Mouse (Mus musculus) midbrain, postnatal 0 days (tissue): ENCODE data around the gene Bglap2. TPM values are rescaled to one million over a fixed set of nuclear protein-coding genes. Genes with fewer than 3 reads are reported as not detected.

ENCODE experiments used
- ATAC-seq: fragments of 200-750 bp; cut with Nextera tagmentation; 2 replicates; pipeline ENCODE4 v1.8.0; 2017; ENCODE audit warnings: moderate number of reproducible peaks, mild to moderate bottlenecking, moderate TSS enrichment, moderate library complexity; ENCODE audit not compliant: low FRiP score
- DNase-seq: peaks from one replicate; pipeline ENCODE4 v3.0.0-alpha.2; 2015; ENCODE audit warnings: low spot score
- H3K27ac ChIP-seq: fragments of 300-500 bp; sonication (generic); 2 replicates; pipeline ENCODE4 v1.5.1; 2014; ENCODE audit warnings: low read depth, mild to moderate bottlenecking, low read length, mixed read lengths
- H3K27me3 ChIP-seq: fragments of 300-500 bp; sonication (generic); 2 replicates; pipeline ENCODE4 v1.6.1; 2014; ENCODE audit warnings: low read length, control low read depth, mixed read lengths; ENCODE audit not compliant: insufficient read depth
- H3K36me3 ChIP-seq: fragments of 300-500 bp; sonication (generic); 2 replicates; pipeline ENCODE4 v1.6.1; 2014; ENCODE audit warnings: low read length, control low read depth, mixed read lengths; ENCODE audit not compliant: insufficient read depth
- H3K4me1 ChIP-seq: fragments of 300-500 bp; sonication (generic); 2 replicates; pipeline ENCODE4 v1.6.1; 2014; ENCODE audit warnings: mild to moderate bottlenecking, control low read depth, antibody characterized with exemption, low read length, mixed read lengths; ENCODE audit not compliant: insufficient read depth
- H3K4me2 ChIP-seq: fragments of 300-500 bp; sonication (generic); 2 replicates; pipeline ENCODE4 v1.6.1; 2014; ENCODE audit warnings: low read depth, mild to moderate bottlenecking, low read length, mixed read lengths; ENCODE audit not compliant: poor library complexity, severe bottlenecking
- H3K4me3 ChIP-seq: fragments of 300-500 bp; sonication (generic); 2 replicates; pipeline ENCODE4 v1.5.1; 2014; ENCODE audit warnings: low read depth, mild to moderate bottlenecking, low read length, moderate library complexity
- H3K9ac ChIP-seq: fragments of 300-500 bp; sonication (generic); replicated peaks from 2 replicates; pipeline ENCODE4 v1.6.1; 2014; ENCODE audit warnings: mild to moderate bottlenecking, low read length, moderate library complexity, mixed read lengths; ENCODE audit not compliant: poor library complexity, severe bottlenecking
- H3K9me3 ChIP-seq: fragments of 300-500 bp; sonication (generic); 2 replicates; pipeline ENCODE4 v1.6.1; 2016; ENCODE audit warnings: low read length, control low read depth
- CTCF ChIP-seq: IDR thresholded peaks from 2 replicates; pipeline ENCODE4 v1.5.1; 2016; ENCODE audit warnings: antibody characterized with exemption, mild to moderate bottlenecking
- WGBS: fragments of 180-500 bp; shearing (Covaris S2); extraction: QIAGEN DNeasy Blood & Tissue Kit; methylation state at CpG from one replicate; pipeline ENCODE4 v1.1.7; 2014; 5-methylcytosine and 5-hydroxymethylcytosine counted together
- polyA plus RNA-seq: library from polyadenylated mRNA; unstranded; fragments of >200 nt; fragmentation: Nextera tagmentation; extraction: Ambion mirVana; gene quantifications from 2 replicates; pipeline ENCODE4 v1.2.1, GENCODE M21; 2015
- total RNA-seq: library from RNA; depleted of rRNA; stranded (reverse); fragments of >200 nt; gene quantifications from 2 replicates; pipeline ENCODE4 v1.2.3, GENCODE M21; 2014

Bglap2 gene
- total and polyA plus RNA-seq, 2 experiments from 2014 or later, result 0.51 TPM; not detected in 1

- Histone ChIP-seq H3K4me2 (no peak overlapping the region), H3K36me3 (peaks cover 17% of the 10 kb centered on the region), H3K4me3 (no peak overlapping the region), H3K9ac (no peak overlapping the region), H3K27me3 (no peaks in the 10 kb centered on the region), H3K4me1 (no peaks in the 10 kb centered on the region), H3K9me3 (no peaks in the 10 kb centered on the region), H3K27ac (no peak overlapping the region)
- 47% methylated on average over 34 of the region's 34 CpGs for WGBS
- TF ChIP-seq CTCF, result no peak
- DNase-seq, result no peak
- no peak for ATAC-seq
These were observed 12.7 kb downstream of the Bglap2 start for GRCm38 (mm10) chr3:88365705-88366361.

- ATAC-seq, result peak; percentile 15; the same call in 1 of the 2 replicates
These were observed 14.2 kb downstream of the Bglap2 start, which contains the start of gene Paqr6 for GRCm38 (mm10) chr3:88364337-88364736. Paqr6 (plus strand) TSS chr3:88364584.

GRCm38 (mm10) chr3:88363700-88364099 is 14.8 kb downstream of the Bglap2 start:
- H3K27ac ChIP-seq, result peak overlapping the region; percentile 38; the same call in 1 of the 2 replicates

More at GRCm38 (mm10) chr3:88364337-88364736, 14.2 kb downstream of the Bglap2 start, which contains the start of gene Paqr6:
- Histone ChIP-seq H3K4me2 (no peak within 1 kb of the TSS), H3K27ac (peak within 1 kb of the TSS; percentile 38; the same call in 1 of the 2 replicates), H3K27me3 (no peaks in the 10 kb centered on the region), H3K9me3 (no peaks in the 10 kb centered on the region), H3K4me1 (no peaks in the 10 kb centered on the region), H3K9ac (no peak within 1 kb of the TSS), H3K4me3 (no peak within 1 kb of the TSS), H3K36me3 (peaks cover 32% of the 10 kb centered on the region)
- TF ChIP-seq CTCF, result no peak
- DNase-seq, result peak; percentile 32
- 3% methylated on average over 16 of the region's 16 CpGs for WGBS

DNA sequence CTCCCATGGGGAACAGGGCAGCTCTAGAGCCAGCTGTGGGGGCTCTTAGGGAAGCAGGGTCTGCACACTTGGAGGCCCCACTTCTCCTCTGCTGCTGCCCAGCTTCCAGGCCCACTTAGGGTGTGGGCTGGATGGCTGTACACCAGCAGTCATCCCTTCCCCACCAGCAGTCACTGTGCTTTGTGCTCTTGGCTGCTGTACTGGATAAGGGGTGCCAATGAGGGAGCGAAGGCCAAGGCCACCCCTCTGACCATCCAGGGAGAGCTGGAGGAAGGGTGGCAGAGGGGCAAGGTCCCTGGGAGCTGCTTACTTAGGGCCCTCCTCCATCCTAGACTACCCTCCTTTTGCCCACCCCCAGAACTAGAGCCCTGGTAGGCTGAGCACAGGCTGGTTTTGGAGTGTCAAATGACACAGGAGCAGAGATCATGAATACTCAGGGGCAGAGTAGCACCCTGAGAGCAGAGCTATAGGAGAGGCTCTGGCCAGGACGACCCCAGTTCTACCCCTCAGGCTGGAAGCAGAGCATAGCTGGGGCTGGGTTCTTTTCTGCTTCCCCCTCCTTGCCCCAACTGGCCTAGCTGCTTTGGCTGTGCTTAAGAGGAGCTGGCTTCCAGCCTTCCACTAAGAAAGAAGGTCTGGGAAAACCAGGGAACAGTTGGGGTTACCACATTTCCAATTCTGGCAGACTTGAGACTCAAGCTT is 16.7 kb downstream of the Bglap2 start:
- DNase-seq, result peak; percentile 19
- H3K36me3 ChIP-seq, result peaks cover 51% of the 10 kb centered on the region
- no peak overlapping the region for H3K4me2 ChIP-seq
- no peaks in the 10 kb centered on the region for H3K4me1 ChIP-seq
- ATAC-seq, result peak; percentile 47
- H3K27ac ChIP-seq, result peak overlapping the region; percentile 43; the same call in 1 of the 2 replicates
- H3K4me3 ChIP-seq, result no peak overlapping the region
- no peak for TF ChIP-seq CTCF
- no peaks in the 10 kb centered on the region for H3K9me3 ChIP-seq
- 82% methylated on average over 2 of the region's 2 CpGs for WGBS
- H3K27me3 ChIP-seq, result no peaks in the 10 kb centered on the region
- H3K9ac ChIP-seq, result no peak overlapping the region

More at GRCm38 (mm10) chr3:88363700-88364099, 14.8 kb downstream of the Bglap2 start:
- no peaks in the 10 kb centered on the region for H3K4me1 ChIP-seq
- peak; percentile 40 for DNase-seq
- peaks cover 38% of the 10 kb centered on the region for H3K36me3 ChIP-seq
- H3K4me3 ChIP-seq, result no peak overlapping the region
- 54% methylated on average over 4 of the region's 4 CpGs for WGBS
- TF ChIP-seq CTCF, result no peak
- ATAC-seq, result peak; percentile 73
- no peaks in the 10 kb centered on the region for H3K9me3 ChIP-seq
- no peak overlapping the region for H3K9ac ChIP-seq
- no peak overlapping the region for H3K4me2 ChIP-seq
- no peaks in the 10 kb centered on the region for H3K27me3 ChIP-seq

- Histone ChIP-seq H3K4me1 (no peaks in the 10 kb centered on the region), H3K27me3 (no peaks in the 10 kb centered on the region), H3K36me3 (peaks cover 58% of the 10 kb centered on the region), H3K27ac (no peak overlapping the region), H3K9ac (no peak overlapping the region), H3K4me2 (no peak overlapping the region), H3K4me3 (no peak overlapping the region), H3K9me3 (no peaks in the 10 kb centered on the region)
- TF ChIP-seq CTCF, result no peak
- DNase-seq, result no peak
- no peak for ATAC-seq
- WGBS, result 81% methylated on average over 6 of the region's 6 CpGs
These were observed 17.4 kb downstream of the Bglap2 start for GRCm38 (mm10) chr3:88361096-88361495.

DNA sequence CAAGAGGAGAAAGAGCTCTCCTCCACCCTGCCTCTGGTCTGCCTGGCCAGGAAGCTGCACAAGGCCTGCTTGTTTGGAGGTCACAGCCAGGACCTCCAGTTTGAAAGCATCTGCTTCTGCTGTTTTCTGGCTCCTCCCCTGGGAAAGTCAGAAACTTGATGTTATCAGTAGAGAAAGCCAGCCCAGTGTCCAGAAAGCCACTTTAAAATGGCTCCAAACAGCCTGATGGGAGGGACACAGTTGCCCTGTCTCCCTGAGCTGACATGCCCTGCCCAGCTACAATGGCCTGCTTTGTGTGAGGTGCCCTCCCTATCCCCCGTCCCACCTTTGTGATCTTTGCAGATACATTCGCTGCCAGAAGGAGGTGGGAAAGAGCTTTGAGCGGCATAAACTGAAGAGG is 18.5 kb downstream of the Bglap2 start:
- Histone ChIP-seq H3K27me3 (no peaks in the 10 kb centered on the region), H3K4me2 (no peak overlapping the region), H3K27ac (no peak overlapping the region), H3K36me3 (peaks cover 69% of the 10 kb centered on the region), H3K4me1 (no peaks in the 10 kb centered on the region), H3K4me3 (no peak overlapping the region), H3K9me3 (no peaks in the 10 kb centered on the region), H3K9ac (no peak overlapping the region)
- ATAC-seq (no peak), DNase-seq (no peak)
- TF ChIP-seq CTCF, result no peak
- WGBS, result 79% methylated on average over 3 of the region's 3 CpGs
